Mouse (Mus musculus) CH12.LX (cell line): ENCODE data around the gene Slc25a23. TPM values are rescaled to one million over a fixed set of nuclear protein-coding genes. Genes with fewer than 3 reads are reported as not detected.

ENCODE experiments used
- DNase-seq: peaks from one replicate; pipeline ENCODE4 v3.0.0-alpha.2; 2013; ENCODE audit errors: extremely low read depth
- H3K27ac ChIP-seq: 2 replicates; pipeline ENCODE4 v1.5.1; 2012; ENCODE audit warnings: low read depth, mild to moderate bottlenecking, control low read depth, moderate library complexity; ENCODE audit not compliant: insufficient read depth
- H3K27me3 ChIP-seq: replicated peaks from 2 replicates; pipeline ENCODE3; 2012; ENCODE audit warnings: inconsistent platforms
- H3K36me3 ChIP-seq, 2 experiments: replicated peaks in 1 of 2; 2 replicates each; pipeline versions ENCODE3 to v1.6.1; 2012; ENCODE audit warnings: inconsistent platforms in 1 of 2, low read length in 1 of 2, mild to moderate bottlenecking in 1 of 2, mixed read lengths in 1 of 2, moderate library complexity in 1 of 2; ENCODE audit not compliant: control insufficient read depth in 1 of 2, insufficient read depth in 1 of 2
- H3K4me1 ChIP-seq, 2 experiments: 2 replicates each; pipeline ENCODE4 v1.6.1; 2012; ENCODE audit warnings: inconsistent platforms in 1 of 2, moderate library complexity in 1 of 2; ENCODE audit not compliant: insufficient read depth in 2 of 2, control insufficient read depth in 1 of 2
- H3K4me2 ChIP-seq: 2 replicates; pipeline ENCODE4 v1.6.1; 2012; ENCODE audit warnings: low read depth, mild to moderate bottlenecking, control low read depth; ENCODE audit not compliant: poor library complexity, insufficient read depth, severe bottlenecking
- H3K4me3 ChIP-seq, 3 experiments: fragments of 150-350 bp in 1 of 3; sonication (generic) in 1 of 3; replicated peaks in 1 of 3; 2 replicates each; pipeline versions ENCODE3 to v1.5.1; 2011 to 2012; ENCODE audit warnings: low read depth in 2 of 3, low read length in 2 of 3, mild to moderate bottlenecking in 2 of 3, moderate library complexity in 2 of 3, control low read depth in 1 of 3, improper control_type of control experiment in 1 of 3, inconsistent platforms in 1 of 3, mixed read lengths in 1 of 3; ENCODE audit not compliant: poor library complexity in 1 of 3
- H3K79me2 ChIP-seq: replicated peaks from 2 replicates; pipeline ENCODE4 v1.6.1; 2012; ENCODE audit warnings: mild to moderate bottlenecking, moderate library complexity; ENCODE audit not compliant: control insufficient read depth, poor library complexity, insufficient read depth, severe bottlenecking; ENCODE audit errors: extremely low read depth
- H3K9ac ChIP-seq: 2 replicates; pipeline ENCODE4 v1.6.1; 2012; ENCODE audit warnings: low read depth, mild to moderate bottlenecking, control low read depth, moderate library complexity; ENCODE audit not compliant: insufficient read depth
- H3K9me3 ChIP-seq: replicated peaks from 2 replicates; pipeline ENCODE3; 2012; ENCODE audit warnings: low read length, inconsistent platforms, mixed read lengths
- CHD2 ChIP-seq: IDR thresholded peaks from 2 replicates; pipeline ENCODE4 v1.6.1; 2011; ENCODE audit warnings: low read length, improper control_type of control experiment
- CTCF ChIP-seq, 2 experiments: IDR thresholded peaks in 1 of 2; conservative IDR thresholded peaks in 1 of 2; 2 replicates each; pipeline ENCODE4 v1.5.1; 2011 to 2012; ENCODE audit warnings: low read depth in 2 of 2, low read length in 2 of 2, improper control_type of control experiment in 1 of 2, inconsistent platforms in 1 of 2, mild to moderate bottlenecking in 1 of 2, moderate library complexity in 1 of 2
- E2F4 ChIP-seq: IDR thresholded peaks from 2 replicates; pipeline ENCODE4 v1.6.1; 2011; ENCODE audit warnings: low read depth, low read length, improper control_type of control experiment; ENCODE audit not compliant: insufficient replicate concordance
- ELF1 ChIP-seq: IDR thresholded peaks from 2 replicates; pipeline ENCODE4 v1.6.1; 2014; ENCODE audit warnings: low read depth, mild to moderate bottlenecking, inconsistent platforms, low read length, improper control_type of control experiment
- ETS1 ChIP-seq: conservative IDR thresholded peaks from 2 replicates; pipeline ENCODE4 v1.6.1; 2012; ENCODE audit warnings: low read depth, mild to moderate bottlenecking, inconsistent platforms, low read length, improper control_type of control experiment, moderate library complexity
- IRF4 ChIP-seq: IDR thresholded peaks from 2 replicates; pipeline ENCODE4 v1.6.1; 2014; ENCODE audit warnings: low read depth, mild to moderate bottlenecking, inconsistent platforms, low read length, improper control_type of control experiment
- JUND ChIP-seq: conservative IDR thresholded peaks from 2 replicates; pipeline ENCODE4 v1.6.1; 2011; ENCODE audit warnings: low read depth, low read length, improper control_type of control experiment
- MAZ ChIP-seq: IDR thresholded peaks from 2 replicates; pipeline ENCODE4 v1.6.1; 2012; ENCODE audit warnings: low read depth, mild to moderate bottlenecking, inconsistent platforms, low read length, improper control_type of control experiment, moderate library complexity
- MEF2A ChIP-seq: IDR thresholded peaks from 2 replicates; pipeline ENCODE4 v1.6.1; 2014; ENCODE audit warnings: low read depth, mild to moderate bottlenecking, inconsistent platforms, low read length, improper control_type of control experiment, borderline replicate concordance
- MYC ChIP-seq: IDR thresholded peaks from 2 replicates; pipeline ENCODE4 v1.6.1; 2011; ENCODE audit warnings: low read depth, mild to moderate bottlenecking, improper control_type of control experiment, low read length
- NELFE ChIP-seq: IDR thresholded peaks from 2 replicates; pipeline ENCODE4 v1.6.1; 2011; ENCODE audit warnings: low read depth, low read length, improper control_type of control experiment
- NRF1 ChIP-seq: IDR thresholded peaks from 2 replicates; pipeline ENCODE4 v1.6.1; 2014; ENCODE audit warnings: low read depth, mild to moderate bottlenecking, inconsistent platforms, low read length, improper control_type of control experiment, moderate library complexity
- RAD21 ChIP-seq: IDR thresholded peaks from 2 replicates; pipeline ENCODE4 v1.6.1; 2011; ENCODE audit warnings: low read depth, mild to moderate bottlenecking, low read length, improper control_type of control experiment, moderate library complexity
- RCOR1 ChIP-seq: conservative IDR thresholded peaks from 2 replicates; pipeline ENCODE4 v1.6.1; 2012; ENCODE audit warnings: low read depth, mild to moderate bottlenecking, inconsistent platforms, low read length, improper control_type of control experiment
- SIN3A ChIP-seq: IDR thresholded peaks from 2 replicates; pipeline ENCODE4 v1.6.1; 2012; ENCODE audit warnings: low read length, improper control_type of control experiment, inconsistent platforms
- SMC3 ChIP-seq: IDR thresholded peaks from 2 replicates; pipeline ENCODE4 v1.6.1; 2011; ENCODE audit warnings: low read depth, low read length, improper control_type of control experiment
- TBP ChIP-seq: conservative IDR thresholded peaks from 2 replicates; pipeline ENCODE4 v1.6.1; 2011; ENCODE audit warnings: low read depth, low read length, improper control_type of control experiment
- TCF12 ChIP-seq: IDR thresholded peaks from 2 replicates; pipeline ENCODE4 v1.6.1; 2014; ENCODE audit warnings: low read depth, mild to moderate bottlenecking, inconsistent platforms, low read length, improper control_type of control experiment
- UBTF ChIP-seq: IDR thresholded peaks from 2 replicates; pipeline ENCODE4 v1.6.1; 2012; ENCODE audit warnings: low read depth, mild to moderate bottlenecking, inconsistent platforms, low read length, improper control_type of control experiment, moderate library complexity
- ZC3H11A ChIP-seq: IDR thresholded peaks from 2 replicates; pipeline ENCODE4 v1.6.1; 2012; ENCODE audit warnings: low read depth, mild to moderate bottlenecking, inconsistent platforms, low read length, improper control_type of control experiment
- ZMIZ1 ChIP-seq: IDR thresholded peaks from 2 replicates; pipeline ENCODE4 v1.6.1; 2012; ENCODE audit warnings: low read depth, mild to moderate bottlenecking, inconsistent platforms, low read length, improper control_type of control experiment
- ZNF384 ChIP-seq: IDR thresholded peaks from 2 replicates; pipeline ENCODE4 v1.6.1; 2012; ENCODE audit warnings: low read depth, low read length, improper control_type of control experiment, inconsistent platforms
- dilution Hi-C: fragments of 300-500 bp; cut with MboI; formaldehyde crosslinking; loops from 2 replicates; pipeline ENCODE4 v1.14.3; 2020; ENCODE audit warnings: low sequenced_read_pairs; ENCODE audit not compliant: extremely low pct_unique_long_range_greater_than_20kb, extremely low pct_ligation_motif_present
- in situ Hi-C: fragments of 300-500 bp; cut with MboI; formaldehyde crosslinking; loops from 3 replicates; pipeline ENCODE4 v1.14.3; 2019; ENCODE audit warnings: low sequenced_read_pairs, low pct_ligation_motif_present, low pct_unique_long_range_greater_than_20kb, mixed read lengths
- polyA plus RNA-seq: library from polyadenylated mRNA; unstranded; fragments of >175 nt; gene quantifications from 2 replicates; pipeline ENCODE4 v1.2.1, GENCODE M21; 2012; ENCODE audit warnings: low read depth; ENCODE audit not compliant: insufficient read length
- total RNA-seq, 2 experiments: library from RNA; depleted of rRNA; stranded (reverse); fragments of 300-350 nt in 1 of 2; fragments of >200 nt in 1 of 2; gene quantifications; 2 replicates each; pipeline ENCODE4 v1.2.3; 2012 to 2014

Gene Slc25a23
- total and polyA plus RNA-seq, 3 experiments, result 2.2 to 13.8 (median 6.9) TPM

- in situ Hi-C loops, result loop anchor here (5.0 to 25.0 kb wide), 2 partner anchors 71 to 241 kb away; no protein-coding TSS in a partner anchor
- Histone ChIP-seq H3K4me1 (peaks cover 25 to 44% of the 10 kb centered on the region in 2 experiments), H3K79me2 (no peaks in the 10 kb centered on the region), H3K4me2 (peak overlapping the region; percentile 41; the same call in 1 of the 2 replicates), H3K36me3 (peaks cover 1 to 36% of the 10 kb centered on the region in 2 experiments), H3K9me3 (no peaks in the 10 kb centered on the region), H3K27me3 (no peaks in the 10 kb centered on the region), H3K4me3 (no peak overlapping the region), H3K27ac (no peak overlapping the region), H3K9ac (no peak overlapping the region)
- peak; percentile 75 for DNase-seq
- no peak for TF ChIP-seq TCF12
- TF ChIP-seq MAZ, result 0 out of 2 replicates have a peak, but pooled peaks have one; percentile 46
- peak; percentile 94 for TF ChIP-seq RAD21
- TF ChIP-seq SMC3, result peak; percentile 99
- TF ChIP-seq CTCF (conservative IDR thresholded peaks at IDR 0.05 in 1 of 2, IDR thresholded peaks at IDR 0.05 in 1 of 2; ENCODE audit: low read depth in 2 of 2, low read length in 2 of 2), result peak; percentile 64 to 93
- no peak for TF ChIP-seq ZMIZ1
- no peak for TF ChIP-seq SIN3A
- peak; percentile 91 for TF ChIP-seq ZC3H11A
- TF ChIP-seq IRF4, result 0 out of 2 replicates have a peak, but pooled peaks have one; percentile 31
- peak; percentile 15; the same call in 1 of the 2 replicates for TF ChIP-seq ZNF384
- 0 out of 2 replicates have a peak, but pooled peaks have one; percentile 10 for TF ChIP-seq MEF2A
- dilution Hi-C loops, result no loop called here
Observed at GRCm38 (mm10) chr17:57096623-57096920, 36.9 kb upstream of the Slc25a23 start.

- no peak overlapping the region for H3K27ac ChIP-seq
- DNase-seq, result no peak
- in situ Hi-C loops (loop anchor here (5.0 to 25.0 kb wide), 2 partner anchors 71 to 241 kb away; no protein-coding TSS in a partner anchor), dilution Hi-C loops (no loop called here)
- no peak for TF ChIP-seq TBP
- TF ChIP-seq ELF1, result no peak
- no peak for TF ChIP-seq UBTF
- no peak for TF ChIP-seq CHD2
- TF ChIP-seq JUND, result no peak
- no peak for TF ChIP-seq MYC
- no peak for TF ChIP-seq ETS1
- no peak for TF ChIP-seq E2F4
- no peak for TF ChIP-seq NRF1
- TF ChIP-seq RCOR1, result no peak
- no peak for TF ChIP-seq NELFE
- no peak overlapping the region for H3K4me3 ChIP-seq
- H3K9ac ChIP-seq, result no peak overlapping the region
- no peaks in the 10 kb centered on the region for H3K27me3 ChIP-seq
- peak overlapping the region; percentile 41 for H3K4me2 ChIP-seq
- no peaks in the 10 kb centered on the region for H3K79me2 ChIP-seq
- peaks cover 24 to 40% of the 10 kb centered on the region in 2 experiments for H3K4me1 ChIP-seq
- peaks cover 0 to 35% of the 10 kb centered on the region in 2 experiments for H3K36me3 ChIP-seq
- H3K9me3 ChIP-seq, result no peaks in the 10 kb centered on the region
Observed at GRCm38 (mm10) chr17:57095855-57096622, 36.4 kb upstream of the Slc25a23 start.
